Mouse (Mus musculus): ENCODE results near the gene Prdx5.
"Not testable (repeated sequence)": the region's sequence is repeated elsewhere in the genome, so short reads cannot be mapped to it uniquely, and the experiment has no call there.

Prdx5 gene

GRCm38 (mm10) chr19:6919431-6919830 lies 9.5 kb upstream of the Prdx5 start:
- DNase-seq (ENCODE audit: low read depth, low spot score), result no peak

GRCm38 (mm10) chr19:6918321-6918720 lies 8.4 kb upstream of the Prdx5 start:
- DNase-seq (ENCODE audit: low read depth, low spot score), result no peak

- no peak for DNase-seq (ENCODE audit: low read depth, low spot score)
Observed at GRCm38 (mm10) chr19:6916496-6916895, 6.6 kb upstream of the Prdx5 start.

- no peak for DNase-seq (ENCODE audit: low read depth, low spot score)
Observed at GRCm38 (mm10) chr19:6915276-6915675, 5.4 kb upstream of the Prdx5 start.

GRCm38 (mm10) chr19:6914540-6914939 lies 4.6 kb upstream of the Prdx5 start:
- no peak for DNase-seq (ENCODE audit: low read depth, low spot score)

GRCm38 (mm10) chr19:6913991-6914390 lies 4.1 kb upstream of the Prdx5 start:
- DNase-seq (ENCODE audit: low read depth, low spot score), result no peak

- DNase-seq (ENCODE audit: low read depth, low spot score), result no peak
Observed at GRCm38 (mm10) chr19:6913036-6913435, 3.1 kb upstream of the Prdx5 start.

- no peak for DNase-seq (ENCODE audit: low read depth, low spot score)
Observed at GRCm38 (mm10) chr19:6912205-6912970, 2.5 kb upstream of the Prdx5 start.

GRCm38 (mm10) chr19:6911101-6912074 lies 1.5 kb upstream of the Prdx5 start:
- no peak for DNase-seq (ENCODE audit: low read depth, low spot score)

- peak; percentile 73 for DNase-seq (ENCODE audit: low read depth, low spot score)
Observed at GRCm38 (mm10) chr19:6910306-6910705, 400 bp upstream of the Prdx5 start.

- DNase-seq (ENCODE audit: low read depth, low spot score), result peak; percentile 29
Observed at GRCm38 (mm10) chr19:6909021-6909420, 885 bp downstream of the Prdx5 start.

- DNase-seq (ENCODE audit: low read depth, low spot score), result no peak
Observed at GRCm38 (mm10) chr19:6907811-6908540, 1.9 kb downstream of the Prdx5 start.

- DNase-seq (ENCODE audit: low read depth, low spot score), result no peak
Observed at GRCm38 (mm10) chr19:6907094-6907493, 2.8 kb downstream of the Prdx5 start.

GRCm38 (mm10) chr19:6906199-6906598 lies 3.7 kb downstream of the Prdx5 start:
- no peak for DNase-seq (ENCODE audit: low read depth, low spot score)

GRCm38 (mm10) chr19:6905498-6906159 lies 4.3 kb downstream of the Prdx5 start:
- DNase-seq (ENCODE audit: low read depth, low spot score), result no peak

GRCm38 (mm10) chr19:6904846-6905245 lies 5.1 kb downstream of the Prdx5 start:
- DNase-seq (ENCODE audit: low read depth, low spot score), result no peak

- no peak for DNase-seq (ENCODE audit: low read depth, low spot score)
Observed at GRCm38 (mm10) chr19:6903031-6903430, 6.9 kb downstream of the Prdx5 start.

- DNase-seq (ENCODE audit: low read depth, low spot score), result peak; percentile 40
Observed at GRCm38 (mm10) chr19:6899641-6900040, 10.3 kb downstream of the Prdx5 start.

GRCm38 (mm10) chr19:6895608-6896305 lies 14.1 kb downstream of the Prdx5 start:
- not testable (repeated sequence) for DNase-seq (ENCODE audit: low read depth, low spot score)

- DNase-seq (ENCODE audit: low read depth, low spot score), result peak; percentile 75
Observed at GRCm38 (mm10) chr19:6893731-6894451, 16.0 kb downstream of the Prdx5 start.

All from R1 (cell line).